Mouse (Mus musculus) ES-Bruce4 (cell line): ENCODE data around the gene Appbp2.

Source experiments
- CTCF ChIP-seq: IDR thresholded peaks from one replicate; pipeline ENCODE4 v1.8.1; 2011; ENCODE audit warnings: low read depth, low read length
- EP300 ChIP-seq: IDR thresholded peaks from 2 replicates; pipeline ENCODE4 v1.6.1; 2011; ENCODE audit warnings: low read depth, low read length; ENCODE audit not compliant: insufficient read depth
- POLR2A ChIP-seq: IDR thresholded peaks from one replicate; pipeline ENCODE4 v1.8.1; 2011; ENCODE audit warnings: low read length; ENCODE audit not compliant: insufficient read depth

- no peak for TF ChIP-seq CTCF
- TF ChIP-seq POLR2A: peak; percentile 15
- TF ChIP-seq EP300: no peak
These were observed 5.3 kb upstream of the Appbp2 start for GRCm38 (mm10) chr11:85240211-85240610.
